Mouse (Mus musculus) right cerebral cortex, adult 18-20 months (tissue): ENCODE data around the gene Asap2.
A peak's percentile ranks its signal among the peaks of the same experiment; 100 is the strongest.
"Not testable (repeated sequence)": the region's sequence is repeated elsewhere in the genome, so short reads cannot be mapped to it uniquely, and the experiment has no call there.

Experiments
- DNase-seq: peaks from one replicate; pipeline ENCODE4 v3.0.0; 2022; ENCODE audit warnings: mixed read lengths

Asap2 gene

DNA sequence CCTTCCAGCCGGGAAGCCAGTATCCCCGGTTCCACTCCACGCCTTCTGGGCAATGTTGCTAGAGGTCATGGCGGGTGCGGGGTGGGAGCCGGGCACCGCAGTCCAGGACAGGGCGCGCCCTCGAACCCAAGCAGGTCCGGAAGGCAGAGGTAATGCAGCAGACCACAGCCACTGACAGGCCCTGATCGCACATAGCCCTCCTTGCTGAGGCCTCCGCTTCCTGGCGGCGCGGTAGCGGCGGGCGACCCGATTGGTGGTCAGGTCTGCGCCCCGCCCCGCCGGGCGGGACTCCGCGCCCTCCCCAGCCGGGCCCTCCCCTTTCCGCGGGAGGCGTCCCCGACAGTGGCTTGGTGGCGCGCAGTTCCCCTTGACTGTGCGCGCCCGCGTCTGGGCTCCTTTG is at the start of gene Asap2:
Asap2 (plus strand) TSS at position 328 of the 400 bp plus-strand sequence.
- DNase-seq: peak; percentile 67

DNA sequence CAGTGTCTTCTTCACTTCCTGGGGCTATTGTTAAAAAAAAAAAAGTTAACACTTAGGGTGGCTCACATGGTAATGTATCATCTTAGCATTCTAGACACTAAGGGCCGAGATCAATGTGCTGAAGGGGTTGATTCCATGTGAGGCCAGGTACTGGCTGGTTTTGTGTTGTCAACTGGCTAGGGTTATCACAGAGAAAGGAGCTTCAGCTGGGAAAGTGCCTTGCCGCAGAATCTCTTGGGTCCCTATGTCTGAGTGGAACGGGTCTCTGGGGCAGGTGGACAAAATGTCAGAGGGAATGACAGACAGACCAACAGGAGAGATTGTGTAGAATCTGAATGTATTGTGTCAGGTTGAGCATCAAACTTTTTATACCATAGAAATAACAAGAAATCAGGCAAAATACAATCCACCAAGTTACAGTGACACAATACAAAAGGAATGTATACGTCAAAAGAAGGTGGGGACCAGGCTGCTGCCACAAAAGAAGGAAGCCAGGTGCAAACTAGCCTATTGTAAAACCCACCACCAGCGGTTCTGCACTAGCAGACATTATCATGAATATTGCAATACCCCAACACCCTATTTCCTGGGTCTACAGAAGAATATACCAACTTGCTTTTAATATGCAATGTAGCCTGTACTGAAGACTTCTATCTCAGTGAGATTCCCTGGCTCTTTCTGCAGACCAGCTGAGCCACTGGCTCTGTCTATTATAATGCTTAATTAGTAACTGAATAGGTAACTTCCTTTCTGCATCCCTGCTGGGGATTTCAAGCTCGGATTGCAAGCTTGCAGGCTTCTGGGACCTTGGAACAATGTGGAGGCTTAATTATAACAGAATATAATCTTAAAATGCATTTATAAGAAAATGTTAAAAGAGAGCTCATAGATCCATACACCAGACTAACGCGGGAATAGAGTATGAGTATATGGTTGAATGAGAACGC is 42.9 kb upstream of the Asap2 start:
- DNase-seq: not testable (repeated sequence)

DNA sequence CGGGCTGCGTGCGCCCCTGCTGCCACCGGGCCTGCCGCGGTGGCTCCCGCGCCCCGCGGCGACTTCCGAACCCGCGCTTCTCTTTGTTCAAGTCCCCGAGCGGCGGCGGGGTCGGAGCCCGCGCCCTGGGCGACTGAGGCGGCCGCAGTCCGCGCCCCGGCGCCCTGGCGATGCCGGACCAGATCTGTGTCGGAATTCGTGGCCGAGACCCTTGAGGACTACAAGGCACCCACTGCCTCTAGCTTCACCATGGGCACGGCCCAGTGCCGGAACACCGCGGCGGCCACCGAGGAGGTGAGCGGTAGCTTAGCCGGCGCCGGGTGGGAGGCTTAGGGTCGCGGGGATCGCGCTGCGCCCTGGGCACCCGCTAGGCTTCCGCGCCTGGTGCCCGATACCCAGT is 320 bp downstream of the Asap2 start:
- DNase-seq: peak; percentile 1

DNA sequence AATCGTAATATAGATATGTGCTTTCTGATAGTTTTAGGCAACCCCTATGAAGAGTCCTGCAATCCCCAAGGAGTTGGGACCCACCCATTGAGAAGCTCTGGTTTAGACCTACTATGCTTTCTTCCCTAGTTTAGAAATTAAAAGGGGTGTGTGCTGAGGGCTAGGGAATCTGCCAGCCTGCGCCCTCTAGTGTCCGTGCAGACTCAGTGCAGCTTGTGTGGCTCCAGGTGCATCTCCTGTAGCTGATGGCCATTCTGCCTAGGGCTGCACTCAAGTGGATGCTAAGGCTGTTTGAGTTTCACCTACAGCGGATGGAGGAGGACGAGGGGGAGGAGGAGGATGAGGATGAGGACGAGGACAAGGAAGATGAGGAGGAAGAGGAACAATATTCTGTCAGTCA is 40.6 kb downstream of the Asap2 start:
- not testable (repeated sequence) for DNase-seq

DNA sequence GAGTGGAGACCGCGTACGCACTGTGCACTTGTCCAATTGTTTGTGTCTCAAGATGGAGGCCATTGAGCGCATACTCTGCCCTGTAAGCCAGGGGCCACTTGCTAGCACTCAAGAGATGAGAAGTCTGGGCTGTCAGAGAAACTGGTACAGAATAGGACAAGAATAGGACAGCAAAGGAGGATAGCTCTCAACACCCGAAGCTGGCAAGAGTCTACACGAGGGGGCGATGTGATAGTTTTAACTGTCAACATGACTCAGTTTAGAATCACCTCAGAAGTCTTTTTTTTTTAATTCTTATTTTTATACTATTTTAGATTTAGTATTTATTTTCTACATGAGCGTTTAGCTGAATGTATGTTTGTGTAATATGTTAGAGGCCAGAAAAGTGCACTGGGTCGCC is 56.5 kb downstream of the Asap2 start:
- DNase-seq: peak; percentile 35

DNA sequence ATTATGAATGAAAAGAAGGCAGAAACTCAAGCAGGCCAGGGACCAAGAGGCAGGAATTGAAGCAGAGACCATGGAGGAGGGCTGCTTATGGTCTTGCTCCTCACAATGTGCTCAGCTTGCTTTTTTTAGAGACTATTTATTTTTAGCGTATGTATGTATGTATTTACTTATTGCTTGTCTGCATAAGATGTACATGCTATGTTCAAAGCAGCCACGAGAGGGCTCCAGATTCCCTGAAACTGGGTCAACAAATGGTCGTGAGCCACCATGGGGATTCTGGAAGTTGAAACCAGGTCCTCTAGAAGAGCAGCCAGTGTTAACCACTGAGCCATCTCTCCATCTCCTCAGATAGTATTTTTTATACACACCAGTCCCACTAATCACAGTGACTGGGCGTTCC is 85.5 kb downstream of the Asap2 start:
- peak; percentile 77 for DNase-seq

DNA sequence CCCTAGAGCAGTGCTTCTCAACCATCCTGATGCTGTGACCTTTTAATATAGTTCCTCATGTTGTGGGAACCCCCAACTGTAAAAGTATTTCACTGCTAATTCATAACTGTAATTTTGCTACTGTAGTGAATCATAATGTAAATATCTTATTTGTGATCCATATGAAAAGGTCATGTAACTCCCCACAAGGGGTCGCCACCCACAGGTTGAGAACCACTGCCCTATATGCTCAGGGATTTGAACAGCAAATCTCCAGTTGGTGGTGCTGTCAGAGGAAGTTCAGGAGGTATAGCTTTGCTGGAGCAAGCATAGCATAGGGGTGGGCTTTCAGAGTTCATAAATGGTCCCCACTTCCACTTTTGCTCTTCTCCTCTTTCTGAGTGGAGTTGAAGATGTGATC is 99.9 kb downstream of the Asap2 start:
- not testable (repeated sequence) for DNase-seq

DNA sequence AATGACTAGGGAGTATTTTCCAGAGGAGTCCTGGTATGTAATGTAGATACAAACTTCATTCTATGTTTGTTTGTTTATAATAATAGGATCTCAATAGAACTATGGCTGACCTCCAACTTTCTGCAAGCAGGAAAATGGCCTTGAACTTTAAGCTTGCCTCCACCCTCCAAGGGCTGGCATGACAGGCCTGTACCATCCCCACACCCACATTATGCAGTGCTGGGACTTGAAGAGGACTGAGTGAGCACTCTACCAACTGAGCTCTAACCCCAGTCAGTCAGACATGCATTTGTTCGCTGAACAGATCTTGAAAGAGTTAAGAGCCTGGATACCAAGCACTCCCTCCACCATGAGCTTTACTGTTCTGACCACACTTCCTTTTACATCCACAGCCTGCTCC is 102.2 kb downstream of the Asap2 start:
- not testable (repeated sequence) for DNase-seq

DNA sequence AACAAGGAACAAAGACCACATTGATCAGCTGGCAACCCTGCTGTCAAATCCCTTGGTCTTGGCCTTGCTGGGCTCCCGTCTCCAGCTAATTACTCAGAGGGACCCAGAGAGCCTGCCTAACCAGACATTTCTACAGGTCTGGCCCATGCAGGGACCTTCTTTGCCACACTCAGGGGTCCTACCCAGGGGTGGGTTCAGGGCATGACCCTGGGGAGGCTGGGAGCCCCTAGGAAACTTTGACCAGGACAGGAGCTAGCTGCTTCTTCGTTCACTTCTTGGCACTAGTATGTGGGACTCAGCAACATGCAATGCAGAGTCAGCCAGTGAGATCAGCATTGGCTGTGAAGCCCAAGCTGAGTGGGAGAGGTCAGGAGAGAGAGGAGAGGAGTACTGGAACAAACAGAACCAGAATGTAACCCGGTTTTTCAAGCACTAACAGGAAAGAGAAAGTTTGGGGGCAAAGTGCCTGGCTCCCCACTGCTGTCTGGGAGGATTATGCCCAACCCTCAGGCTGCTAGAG is 107.6 kb downstream of the Asap2 start:
- not testable (repeated sequence) for DNase-seq

DNA sequence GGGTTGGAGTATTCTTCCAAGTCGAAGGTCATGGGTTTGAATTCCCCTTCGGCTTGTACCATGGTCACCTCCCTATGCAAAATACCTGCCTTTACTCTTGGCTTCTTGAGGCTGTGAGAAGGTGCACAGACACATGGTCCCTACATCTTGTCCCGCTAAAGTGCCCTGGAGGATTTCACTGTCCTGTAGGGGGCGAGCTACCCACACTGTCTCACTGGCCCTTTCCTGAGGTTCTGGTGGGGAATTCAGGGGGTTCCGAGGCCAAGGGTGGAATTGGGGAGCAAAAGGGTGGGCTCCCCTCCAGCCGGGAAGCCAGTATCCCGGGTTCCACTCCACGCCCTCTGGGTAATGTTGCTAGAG is 120.8 kb downstream of the Asap2 start:
- not testable (repeated sequence) for DNase-seq

DNA sequence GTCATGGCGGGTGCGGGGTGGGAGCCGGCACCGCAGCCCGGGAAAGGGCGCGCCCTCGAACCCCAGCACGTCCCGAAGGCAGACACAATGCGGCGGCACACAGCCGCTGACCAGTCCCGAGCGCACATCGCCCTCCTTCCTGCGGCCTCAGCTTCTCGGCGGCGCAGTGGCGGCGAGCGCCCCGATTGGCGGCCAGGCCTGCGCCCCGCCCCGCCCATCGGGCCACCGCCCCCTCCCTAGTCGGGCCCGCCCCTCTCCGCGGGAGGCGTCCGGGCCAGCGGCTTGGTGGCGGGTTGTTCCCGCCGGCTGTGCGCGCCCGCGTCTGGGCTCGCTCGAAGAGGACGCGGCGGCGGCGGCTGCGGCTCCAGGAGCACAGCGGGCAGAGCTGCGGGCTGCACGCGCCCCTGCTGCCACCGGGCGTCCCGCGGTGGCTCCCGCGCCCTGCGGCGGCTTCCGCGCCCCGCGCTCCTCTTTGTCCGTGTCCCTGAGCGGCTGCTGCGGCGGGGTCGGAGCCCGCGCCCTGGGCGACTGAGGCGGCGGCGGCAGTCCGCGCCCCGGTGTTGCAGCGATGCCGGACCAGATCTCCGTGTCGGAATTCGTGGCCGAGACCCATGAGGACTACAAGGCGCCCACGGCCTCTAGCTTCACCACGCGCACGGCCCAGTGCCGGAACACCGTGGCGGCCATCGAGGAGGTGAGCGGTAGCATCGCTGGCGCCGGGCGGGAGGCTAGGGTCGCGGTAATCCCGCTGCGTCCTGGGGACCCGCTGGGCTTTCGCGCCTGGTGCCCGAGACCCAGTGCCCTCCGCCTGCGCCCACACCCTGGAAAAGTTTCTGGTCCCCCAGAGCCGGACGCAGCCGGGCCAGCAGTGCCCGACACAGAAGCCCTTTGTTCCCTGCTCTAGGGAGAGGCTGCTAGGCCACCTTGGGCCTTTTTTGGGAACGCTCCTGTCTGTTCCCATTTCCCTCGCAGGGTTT is 121.5 kb downstream of the Asap2 start:
- DNase-seq: peak; percentile 86

DNA sequence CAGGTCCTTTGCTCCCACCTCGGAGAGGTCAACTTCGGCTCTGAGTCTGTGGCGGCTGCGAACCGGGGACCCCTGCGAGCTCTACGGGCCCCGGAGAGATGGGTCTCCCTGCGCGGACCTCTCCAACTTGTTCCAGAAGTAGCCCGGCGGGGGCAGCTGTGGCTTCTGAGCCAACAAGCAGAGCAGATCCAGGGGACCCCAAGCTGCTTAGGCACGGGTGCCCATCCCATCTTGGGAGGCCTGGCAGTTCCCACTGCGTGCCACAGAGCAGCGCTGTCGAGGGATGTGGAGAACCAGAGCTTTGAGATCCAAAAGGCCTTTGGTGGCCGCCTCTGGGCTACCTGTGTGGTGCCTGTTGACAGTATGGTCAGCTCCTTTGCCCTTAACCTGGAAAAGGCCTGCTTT is 122.2 kb downstream of the Asap2 start:
- DNase-seq: peak; percentile 74

DNA sequence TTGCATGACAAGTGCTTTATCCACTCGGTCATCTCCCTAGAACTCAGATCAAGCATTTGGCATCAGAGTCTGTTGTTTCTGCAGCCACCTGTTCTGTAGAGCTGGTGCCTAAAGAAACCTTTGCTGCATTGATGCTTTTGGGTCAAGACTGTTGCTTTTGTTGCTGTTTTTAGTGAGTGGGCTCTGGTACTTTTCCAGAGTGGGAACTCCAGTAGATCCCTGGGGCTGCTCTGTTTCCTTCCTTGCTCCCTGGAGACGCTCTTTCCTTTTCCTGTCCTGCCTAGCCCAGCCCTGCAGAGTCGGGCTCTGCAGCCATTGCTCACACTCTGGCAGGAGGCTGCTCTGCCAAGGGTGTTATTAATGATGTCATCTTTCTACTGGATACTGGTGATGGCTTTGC is 129.2 kb downstream of the Asap2 start:
- no peak for DNase-seq

DNA sequence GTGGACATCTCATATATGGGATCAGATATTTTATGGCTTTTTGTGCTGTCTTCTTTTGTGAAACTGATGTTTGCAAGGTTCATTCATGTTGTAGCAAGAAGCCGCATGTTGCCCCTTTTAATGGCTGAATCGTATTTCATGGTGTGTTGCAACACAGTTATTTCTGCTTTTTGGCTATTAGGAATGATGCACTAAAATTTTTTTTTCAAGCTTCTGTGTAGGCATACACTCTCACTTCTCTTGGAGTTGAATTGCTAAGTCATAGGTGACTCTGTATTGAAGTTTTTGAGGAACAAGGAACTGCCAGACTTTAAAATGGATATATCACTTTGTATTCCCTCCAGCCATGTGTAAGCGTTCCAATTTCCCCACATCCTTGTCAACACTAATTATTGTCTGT is 132.6 kb downstream of the Asap2 start:
- no peak for DNase-seq

DNA sequence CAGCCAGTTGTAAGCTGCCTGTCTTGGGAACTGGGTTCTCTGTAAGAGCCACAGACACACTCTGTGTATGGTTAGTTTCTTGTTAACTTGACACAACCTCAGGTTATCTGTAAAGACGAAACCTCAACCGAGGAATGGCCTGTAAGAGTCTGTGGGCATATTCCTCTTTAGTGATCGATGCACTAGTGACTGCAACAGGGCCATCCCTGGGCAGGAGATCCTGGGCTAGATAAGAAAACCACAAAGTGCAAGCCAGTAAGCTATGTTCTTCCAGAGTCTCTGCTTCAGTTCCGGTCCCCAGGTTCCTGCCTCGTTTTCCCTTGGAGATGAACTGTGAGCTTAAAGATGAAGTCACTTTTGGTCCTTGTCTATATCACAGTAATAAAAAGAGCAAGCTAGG is 133.4 kb downstream of the Asap2 start:
- no peak for DNase-seq

DNA sequence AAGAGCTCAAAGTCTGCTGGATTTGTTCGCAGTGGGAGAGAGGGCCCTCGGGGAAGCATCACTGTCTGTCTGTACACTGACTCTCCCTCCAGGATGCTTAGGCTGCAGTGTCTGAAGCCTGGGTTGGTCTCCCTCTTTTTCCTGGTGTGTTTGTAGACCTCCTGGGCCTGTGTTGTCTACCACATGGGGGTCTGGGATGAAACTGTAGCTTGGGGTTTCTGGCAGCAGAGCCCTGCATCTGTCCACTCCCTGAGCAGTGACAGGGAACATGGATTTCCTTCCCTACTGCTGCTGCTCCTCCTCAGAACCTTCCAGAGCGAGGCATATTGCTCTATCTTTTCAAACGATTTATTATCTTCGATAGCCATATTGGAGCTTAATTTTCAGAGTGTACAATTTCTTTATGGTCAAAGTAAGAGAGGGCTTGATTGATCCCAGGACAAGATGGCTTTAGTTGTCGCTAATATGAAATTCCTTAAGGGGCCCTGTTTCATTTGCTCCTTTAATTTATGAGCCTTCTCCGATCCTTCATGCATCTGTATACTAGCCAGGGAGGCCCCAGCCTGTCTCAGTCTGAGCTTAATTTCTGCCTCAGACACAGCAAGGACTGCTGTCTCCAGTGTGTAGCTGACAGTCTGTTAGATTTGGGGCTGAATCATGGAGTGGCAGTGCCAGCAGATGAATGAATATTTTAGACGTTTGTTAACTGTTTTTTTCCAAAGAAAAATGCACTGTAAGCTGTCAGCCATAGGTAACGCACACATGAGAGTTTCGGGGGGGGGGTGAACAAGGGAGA is 135.6 kb downstream of the Asap2 start:
- DNase-seq: no peak

DNA sequence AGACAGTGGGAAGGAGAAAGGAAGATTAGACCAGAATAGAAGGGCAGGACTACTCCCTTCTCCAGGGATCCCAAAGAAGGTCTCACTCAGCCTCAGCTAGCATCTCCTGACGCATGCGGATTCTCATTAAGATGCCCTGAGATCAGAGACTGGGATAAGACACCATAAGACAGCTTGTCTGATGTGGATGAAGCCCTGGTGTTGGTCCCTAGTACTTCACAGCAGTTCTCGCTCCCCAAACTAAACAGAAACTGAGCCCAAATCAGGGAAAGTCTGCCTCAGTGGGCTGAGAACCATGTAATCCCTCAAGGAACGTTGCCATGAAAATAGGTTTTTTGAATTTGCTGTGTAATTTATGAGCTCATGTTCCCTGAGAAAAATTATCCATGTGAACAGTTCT is 136.3 kb downstream of the Asap2 start:
- no peak for DNase-seq

DNA sequence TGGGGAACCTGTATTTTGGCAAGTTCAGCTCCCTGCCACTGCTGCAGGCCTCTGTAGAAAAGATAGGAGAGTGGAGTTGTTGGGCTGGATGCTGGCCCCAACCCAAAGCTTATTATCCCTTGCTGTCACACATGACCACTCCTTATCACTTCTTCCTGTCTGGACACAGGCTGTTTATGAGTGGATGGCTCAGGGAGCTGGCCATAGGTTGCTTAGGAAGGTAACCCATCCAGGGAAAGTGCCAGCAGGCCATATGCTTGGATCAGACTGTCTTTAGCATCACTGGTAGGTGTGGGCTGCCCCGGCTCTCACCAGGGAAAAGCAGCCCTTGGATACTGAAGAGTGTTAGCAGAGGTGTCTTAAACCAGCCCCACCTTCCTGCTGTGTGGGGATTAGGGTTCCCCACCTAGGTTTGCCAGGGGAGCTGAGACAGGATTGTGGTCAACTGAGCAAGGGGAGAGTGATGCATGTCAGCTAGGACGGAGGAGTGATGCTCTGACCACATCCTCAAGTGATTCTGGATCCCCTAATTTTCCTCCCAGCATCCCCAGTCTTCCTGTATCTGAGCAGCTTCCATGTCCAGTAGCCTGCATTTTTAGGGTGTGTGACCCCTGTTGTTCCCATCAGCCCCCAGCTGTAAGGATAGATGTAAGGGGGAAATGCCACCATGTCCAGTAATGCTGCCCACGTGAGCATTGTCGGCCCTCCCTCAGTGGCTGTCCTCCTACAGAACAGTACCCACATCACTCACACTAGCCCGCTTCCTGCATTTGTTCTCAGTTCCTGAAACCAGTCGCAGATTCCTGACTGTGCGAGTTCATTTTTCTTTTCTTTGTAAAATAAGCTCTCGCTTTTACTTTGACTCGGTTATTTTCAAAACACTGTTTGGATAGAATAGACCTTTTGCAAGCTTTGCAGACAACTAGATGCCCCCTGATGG is 138.9 kb downstream of the Asap2 start:
- DNase-seq: no peak

DNA sequence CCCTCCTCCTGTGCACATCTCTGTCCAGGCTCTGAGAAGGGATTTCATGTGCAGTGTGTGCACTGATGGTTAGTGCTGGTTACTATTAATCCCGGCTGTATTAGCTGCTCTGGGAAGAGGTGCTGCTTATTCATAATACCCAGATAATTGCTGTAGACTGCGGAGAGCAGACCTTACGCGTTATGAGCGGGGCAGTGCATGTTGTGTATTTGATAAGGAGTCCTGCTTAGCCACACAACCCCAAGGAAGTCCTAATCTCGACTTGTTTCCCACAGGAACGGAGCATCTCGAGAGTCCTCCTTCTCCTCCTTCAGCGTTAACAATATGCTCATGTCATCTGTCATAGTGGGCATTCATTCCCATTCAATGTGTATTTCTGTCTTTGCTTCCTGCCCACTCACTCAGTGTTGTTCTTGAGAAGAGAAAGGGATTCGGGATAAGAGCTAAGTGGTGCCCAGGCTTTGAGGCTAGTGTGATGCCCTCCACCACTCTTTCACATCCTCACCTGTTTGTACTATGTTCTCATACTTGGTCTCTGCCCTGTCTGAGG is 140.1 kb downstream of the Asap2 start:
- DNase-seq: no peak

DNA sequence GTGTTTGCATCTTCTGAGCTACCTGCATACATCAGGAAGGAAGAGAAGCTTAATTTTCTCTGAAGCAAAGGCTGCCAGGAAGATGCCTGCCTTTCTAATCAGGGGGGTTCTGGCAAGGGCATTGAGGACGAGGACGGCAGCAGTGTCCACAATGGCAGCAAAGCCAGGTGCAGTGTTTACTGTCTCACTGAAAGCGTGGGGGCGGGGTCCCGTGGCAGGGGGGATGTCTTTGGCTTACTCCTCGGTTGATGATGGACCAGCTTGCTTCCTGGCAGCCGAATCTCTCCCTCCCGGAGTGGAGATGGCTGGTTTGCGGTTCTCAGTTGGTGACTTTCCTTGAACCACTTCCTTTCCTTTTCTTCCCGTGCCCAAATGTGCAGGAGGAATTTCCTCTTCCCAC is 142.3 kb downstream of the Asap2 start:
- DNase-seq: no peak

DNA sequence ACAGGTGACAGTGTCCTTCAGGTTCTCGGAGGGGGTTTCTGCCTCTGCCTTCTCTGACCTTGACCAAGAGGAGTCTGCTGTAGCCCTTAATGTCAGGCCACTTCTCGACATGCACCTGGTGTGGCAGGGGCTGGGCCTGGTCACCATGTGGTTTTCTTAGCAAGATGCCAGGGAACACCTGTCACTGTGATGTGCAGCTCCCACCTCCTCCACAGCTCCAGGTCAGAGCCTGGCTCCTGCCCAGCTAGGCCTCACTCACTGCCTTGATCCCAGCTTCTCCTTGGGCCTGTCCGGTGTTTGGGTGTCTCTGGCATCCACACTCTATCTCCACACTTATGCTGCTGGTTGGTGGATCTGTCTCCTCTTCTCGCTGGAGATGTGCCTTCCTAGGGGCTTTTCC is 142.8 kb downstream of the Asap2 start:
- DNase-seq: no peak
